ENCODE assay signal across 10 mouse cellular contexts in genomic region chr2:74682796-74683195, GRCm38 (mm10). TPM values are rescaled to one million over a fixed set of nuclear protein-coding genes. Genes with fewer than 3 reads are reported as not detected.
DNase-seq lines count a peak whose midpoint lies in the region; ATAC-seq and TF ChIP-seq lines count a peak whose summit lies in the region.
"Had no signal": no experiment of that assay in that cellular context is flagged by ENCODE, and none has a peak within 500 bp of the region (broad histone marks: within the 10 kb centered on the region; RNA-seq: fewer than 3 reads in every experiment).

No protein-coding gene starts in this region.

- ATAC-seq in liver, embryonic 11.5 days (replicated peaks; ENCODE audit: low FRiP score) = no peak
- no peak for ATAC-seq in forebrain, postnatal 0 days
- ATAC-seq in limb, embryonic 12.5 days (ENCODE audit: insufficient number of reproducible peaks, insufficient read depth, low FRiP score, low TSS enrichment, low read depth) = 0 out of 2 replicates have a peak, but pooled peaks have one; percentile 4
- ATAC-seq in neural tube, embryonic 14.5 days (ENCODE audit: low read depth) = no peak

- peak; percentile 31 for DNase-seq in liver, embryonic 11.5 days (ENCODE audit: low spot score)
- DNase-seq in liver = no peak
- DNase-seq in forebrain, postnatal 0 days = no peak
- no peak for DNase-seq in retina, postnatal 1 day
- DNase-seq in gastrocnemius, postnatal 4 days (ENCODE audit: low spot score in 2 of 2) = no peak
- DNase-seq in right cerebral cortex, postnatal 25 days = no peak

- WGBS in liver, embryonic 11.5 days = 2% methylated on average over 33 of the region's 51 CpGs
- WGBS in forebrain, postnatal 0 days = 2% methylated on average over 30 of the region's 51 CpGs
- WGBS in limb, embryonic 12.5 days = under 1% methylated on average over 50 of the region's 51 CpGs
- WGBS in neural tube, embryonic 14.5 days = under 1% methylated on average over 44 of the region's 51 CpGs

- H3K27ac ChIP-seq in liver, embryonic 11.5 days (ENCODE audit: low read depth, low read length) = no peak overlapping the region
- H3K27ac ChIP-seq in forebrain, postnatal 0 days (ENCODE audit: low read depth, low read length) = no peak overlapping the region
- peak overlapping the region; percentile 98 for H3K27ac ChIP-seq in limb, embryonic 12.5 days
- H3K27ac ChIP-seq in neural tube, embryonic 14.5 days (ENCODE audit: low read depth, low read length) = peak overlapping the region; percentile 81

- peaks cover 7% of the 10 kb centered on the region; the same call in 1 of the 2 replicates for H3K4me1 ChIP-seq in liver, embryonic 11.5 days (replicated peaks; ENCODE audit: control insufficient read depth, insufficient read depth, low read length)
- H3K4me1 ChIP-seq in forebrain, postnatal 0 days (ENCODE audit: insufficient read depth) = no peaks in the 10 kb centered on the region
- H3K4me1 ChIP-seq in limb, embryonic 12.5 days (replicated peaks) = peaks cover 37% of the 10 kb centered on the region; the same call in 1 of the 2 replicates
- 0 out of 2 replicates have a peak, but pooled peaks cover 4% of the 10 kb centered on the region for H3K4me1 ChIP-seq in neural tube, embryonic 14.5 days (ENCODE audit: control insufficient read depth, insufficient read depth, low read length)

- H3K36me3 ChIP-seq in liver, embryonic 11.5 days (ENCODE audit: control insufficient read depth, insufficient read depth, low read length) = no peaks in the 10 kb centered on the region
- H3K36me3 ChIP-seq in forebrain, postnatal 0 days (ENCODE audit: insufficient read depth) = no peaks in the 10 kb centered on the region
- peaks cover 10% of the 10 kb centered on the region; the same call in 1 of the 2 replicates for H3K36me3 ChIP-seq in limb, embryonic 12.5 days
- no peaks in the 10 kb centered on the region for H3K36me3 ChIP-seq in neural tube, embryonic 14.5 days (ENCODE audit: control insufficient read depth, insufficient read depth, low read length)

- H3K9ac ChIP-seq in liver, embryonic 11.5 days (ENCODE audit: low read depth, low read length) = no peak overlapping the region
- H3K9ac ChIP-seq in forebrain, postnatal 0 days = no peak overlapping the region
- peak overlapping the region; percentile 99 for H3K9ac ChIP-seq in limb, embryonic 12.5 days (replicated peaks)
- peak overlapping the region; percentile 66 for H3K9ac ChIP-seq in neural tube, embryonic 14.5 days (replicated peaks; ENCODE audit: low read depth, low read length)

- H3K27me3 ChIP-seq in liver, embryonic 11.5 days (replicated peaks; ENCODE audit: control insufficient read depth, insufficient read depth, low read length) = peaks cover 99% of the 10 kb centered on the region
- H3K27me3 ChIP-seq in forebrain, postnatal 0 days (ENCODE audit: insufficient read depth, low read length) = peaks cover 92% of the 10 kb centered on the region
- H3K27me3 ChIP-seq in limb, embryonic 12.5 days = peaks cover 49% of the 10 kb centered on the region
- H3K27me3 ChIP-seq in neural tube, embryonic 14.5 days (ENCODE audit: control insufficient read depth, insufficient read depth, low read length) = peaks cover 49% of the 10 kb centered on the region

- no peak for TF ChIP-seq CTCF in forebrain, postnatal 0 days (IDR thresholded peaks at IDR 0.05; ENCODE audit: low read depth)

- peak overlapping the region; percentile 25; the same call in 1 of the 2 replicates for H3K4me2 ChIP-seq in liver, embryonic 11.5 days
- 0 out of 2 replicates have a peak overlapping the region, but pooled peaks have one; percentile 10 for H3K4me2 ChIP-seq in forebrain, postnatal 0 days (ENCODE audit: low read depth)
- peak overlapping the region; percentile 74 for H3K4me2 ChIP-seq in limb, embryonic 12.5 days
- peak overlapping the region; percentile 42 for H3K4me2 ChIP-seq in neural tube, embryonic 14.5 days (ENCODE audit: low read depth, low read length)

- peak overlapping the region; percentile 14; the same call in 1 of the 2 replicates for H3K4me3 ChIP-seq in liver, embryonic 11.5 days (ENCODE audit: low read depth, low read length)
- H3K4me3 ChIP-seq in forebrain, postnatal 0 days (ENCODE audit: low read depth, low read length) = no peak overlapping the region; the same call in 1 of the 2 replicates
- H3K4me3 ChIP-seq in limb, embryonic 12.5 days (replicated peaks) = peak overlapping the region; percentile 90
- H3K4me3 ChIP-seq in neural tube, embryonic 14.5 days (ENCODE audit: low read depth, low read length) = peak overlapping the region; percentile 42

- no peaks in the 10 kb centered on the region for H3K9me3 ChIP-seq in liver, embryonic 11.5 days (ENCODE audit: control insufficient read depth, low read length)
- H3K9me3 ChIP-seq in forebrain, postnatal 0 days (ENCODE audit: low read length) = no peaks in the 10 kb centered on the region
- no peaks in the 10 kb centered on the region for H3K9me3 ChIP-seq in limb, embryonic 12.5 days
- H3K9me3 ChIP-seq in neural tube, embryonic 14.5 days (ENCODE audit: control insufficient read depth, low read length) = no peaks in the 10 kb centered on the region

RNA-seq across cellular contexts. Expression of gene Hoxd11, which starts 3.4 kb away (rescaled TPM):
- 0.14 and 0.44 TPM in 2 replicates for polyA plus RNA-seq in liver, embryonic 11.5 days (2014; fragmentation: Nextera tagmentation; extraction: Ambion mirVana)
- total RNA-seq in forebrain, postnatal 0 days (2014; rRNA removed) = not detected in 2 replicates
- polyA plus RNA-seq in forebrain, postnatal 0 days (2015; fragmentation: Nextera tagmentation; extraction: Ambion mirVana) = not detected in 2 replicates
- polyA plus RNA-seq in limb, embryonic 12.5 days (2016; fragmentation: Nextera tagmentation; extraction: Ambion mirVana) = 55.4 and 62.0 TPM in 2 replicates
- 0.09 TPM in 1 of 2 replicates, not detected in the other for polyA plus RNA-seq in neural tube, embryonic 14.5 days (2014; fragmentation: Nextera tagmentation; extraction: Ambion mirVana)
- total RNA-seq in gastrocnemius, postnatal 4 days (2021) = 1 to 10 TPM; 1.1 to 1.5 TPM
- total RNA-seq: liver, adult 2 months had no signal
- polyA plus RNA-seq: frontal cortex, adult 2 months; liver, adult 2 months had no signal

RNA-seq across cellular contexts. Expression of gene Hoxd12, which starts 8.0 kb away (rescaled TPM):
- polyA plus RNA-seq in liver, embryonic 11.5 days (2014; fragmentation: Nextera tagmentation; extraction: Ambion mirVana) = 0.12 and 0.49 TPM in 2 replicates
- not detected in 2 replicates for total RNA-seq in forebrain, postnatal 0 days (2014; rRNA removed)
- not detected in 2 replicates for polyA plus RNA-seq in forebrain, postnatal 0 days (2015; fragmentation: Nextera tagmentation; extraction: Ambion mirVana)
- polyA plus RNA-seq in limb, embryonic 12.5 days (2016; fragmentation: Nextera tagmentation; extraction: Ambion mirVana) = 113 and 130 TPM in 2 replicates
- not detected in 2 replicates for polyA plus RNA-seq in neural tube, embryonic 14.5 days (2014; fragmentation: Nextera tagmentation; extraction: Ambion mirVana)
- not detected for total RNA-seq in gastrocnemius, postnatal 4 days (2021)
- total RNA-seq: liver, adult 2 months had no signal
- polyA plus RNA-seq: frontal cortex, adult 2 months; liver, adult 2 months had no signal

RNA-seq across cellular contexts. Expression of gene Hoxd10, which starts 8.9 kb away (rescaled TPM):
- 0.09 and 0.30 TPM in 2 replicates for polyA plus RNA-seq in liver, embryonic 11.5 days (2014; fragmentation: Nextera tagmentation; extraction: Ambion mirVana)
- total RNA-seq in forebrain, postnatal 0 days (2014; rRNA removed) = not detected in 2 replicates
- not detected in 2 replicates for polyA plus RNA-seq in forebrain, postnatal 0 days (2015; fragmentation: Nextera tagmentation; extraction: Ambion mirVana)
- 39.5 and 42.0 TPM in 2 replicates for polyA plus RNA-seq in limb, embryonic 12.5 days (2016; fragmentation: Nextera tagmentation; extraction: Ambion mirVana)
- 55.4 and 90.2 TPM in 2 replicates for polyA plus RNA-seq in neural tube, embryonic 14.5 days (2014; fragmentation: Nextera tagmentation; extraction: Ambion mirVana)
- total RNA-seq in gastrocnemius, postnatal 4 days (2021) = 1 to 10 TPM; 3.0 to 4.9 TPM
- total RNA-seq: liver, adult 2 months had no signal
- polyA plus RNA-seq: frontal cortex, adult 2 months; liver, adult 2 months had no signal

RNA-seq across cellular contexts. Expression of gene Hoxd13, which starts 14.7 kb away (rescaled TPM):
- 0.06 and 0.45 TPM in 2 replicates for polyA plus RNA-seq in liver, embryonic 11.5 days (2014; fragmentation: Nextera tagmentation; extraction: Ambion mirVana)
- not detected in 2 replicates for total RNA-seq in forebrain, postnatal 0 days (2014; rRNA removed)
- polyA plus RNA-seq in forebrain, postnatal 0 days (2015; fragmentation: Nextera tagmentation; extraction: Ambion mirVana) = not detected in 2 replicates
- polyA plus RNA-seq in limb, embryonic 12.5 days (2016; fragmentation: Nextera tagmentation; extraction: Ambion mirVana) = 81.8 and 88.0 TPM in 2 replicates
- not detected in 2 replicates for polyA plus RNA-seq in neural tube, embryonic 14.5 days (2014; fragmentation: Nextera tagmentation; extraction: Ambion mirVana)
- not detected for total RNA-seq in gastrocnemius, postnatal 4 days (2021)
- total RNA-seq: liver, adult 2 months had no signal
- polyA plus RNA-seq: frontal cortex, adult 2 months; liver, adult 2 months had no signal

RNA-seq across cellular contexts. Expression of gene Hoxd9, which starts 14.7 kb away (rescaled TPM):
- 0.10 and 0.22 TPM in 2 replicates for polyA plus RNA-seq in liver, embryonic 11.5 days (2014; fragmentation: Nextera tagmentation; extraction: Ambion mirVana)
- not detected in 2 replicates for total RNA-seq in forebrain, postnatal 0 days (2014; rRNA removed)
- not detected in 2 replicates for polyA plus RNA-seq in forebrain, postnatal 0 days (2015; fragmentation: Nextera tagmentation; extraction: Ambion mirVana)
- polyA plus RNA-seq in limb, embryonic 12.5 days (2016; fragmentation: Nextera tagmentation; extraction: Ambion mirVana) = 17.8 and 19.2 TPM in 2 replicates
- polyA plus RNA-seq in neural tube, embryonic 14.5 days (2014; fragmentation: Nextera tagmentation; extraction: Ambion mirVana) = 20.9 and 37.4 TPM in 2 replicates
- 10 to 100 TPM in 1 of 2 experiments, 1 to 10 TPM in 1; 9.8 to 12.3 TPM for total RNA-seq in gastrocnemius, postnatal 4 days (2021)
- total RNA-seq: liver, adult 2 months had no signal
- polyA plus RNA-seq: liver, adult 2 months had no signal

Comparison
In these comparisons a context has a peak if more than half of its experiments do, and no peak if none do; other contexts are left out.
1. H3K27ac ChIP-seq: peak in limb, embryonic 12.5 days (single experiment) and neural tube, embryonic 14.5 days (single experiment); none in liver, embryonic 11.5 days (single experiment) and forebrain, postnatal 0 days (single experiment).
2. H3K4me2 ChIP-seq: peak in every context shown above with its lines; median percentile 74 in limb, embryonic 12.5 days; 42 in neural tube, embryonic 14.5 days; 25 in liver, embryonic 11.5 days; 10 in forebrain, postnatal 0 days.
3. H3K9ac ChIP-seq: peak in limb, embryonic 12.5 days (single experiment) and neural tube, embryonic 14.5 days (single experiment); none in liver, embryonic 11.5 days (single experiment) and forebrain, postnatal 0 days (single experiment).
4. RNA of gene Hoxd11, which starts 3.4 kb away (polyA plus RNA-seq): 55.4 to 62.0 TPM in limb, embryonic 12.5 days; 0.14 to 0.44 TPM in liver, embryonic 11.5 days, 0.09 TPM in neural tube, embryonic 14.5 days and not detected in forebrain, postnatal 0 days; every median in the first group is over 10 times any median in the second.
5. RNA of gene Hoxd12, which starts 8.0 kb away (polyA plus RNA-seq): 113 to 130 TPM in limb, embryonic 12.5 days; 0.12 to 0.49 TPM in liver, embryonic 11.5 days, not detected in neural tube, embryonic 14.5 days and not detected in forebrain, postnatal 0 days; every median in the first group is over 10 times any median in the second.
6. RNA of gene Hoxd10, which starts 8.9 kb away (polyA plus RNA-seq): 55.4 to 90.2 TPM in neural tube, embryonic 14.5 days and 39.5 to 42.0 TPM in limb, embryonic 12.5 days; 0.09 to 0.30 TPM in liver, embryonic 11.5 days and not detected in forebrain, postnatal 0 days; every median in the first group is over 10 times any median in the second.